Mouse (Mus musculus): ENCODE data around the gene Nat9. TPM values are rescaled to one million over a fixed set of nuclear protein-coding genes. Genes with fewer than 3 reads are reported as not detected.

The Nat9 gene
- 17.1 and 21.0 TPM in 2 replicates for polyA plus RNA-seq (2014; fragmentation: Nextera tagmentation; extraction: Ambion mirVana)

GRCm38 (mm10) chr11:115187693-115188092 lies at the start of gene Nat9:
Gene Nat9, minus strand, starts transcription at chr11:115187859.
- Histone ChIP-seq H3K4me3 (ENCODE audit: low read depth, low read length) (peak within 1 kb of the TSS; percentile 57), H3K36me3 (ENCODE audit: control insufficient read depth, insufficient read depth, low read length) (no peaks in the 10 kb centered on the region; the same call in 1 of the 2 replicates), H3K9ac (ENCODE audit: low read length) (peak within 1 kb of the TSS; percentile 62), H3K27ac (replicated peaks; ENCODE audit: low read depth, low read length) (0 out of 2 replicates have a peak within 1 kb of the TSS, but pooled peaks have one; percentile 18), H3K4me2 (ENCODE audit: low read depth, severe bottlenecking) (peak within 1 kb of the TSS; percentile 85), H3K9me3 (ENCODE audit: control insufficient read depth, low read length) (no peaks in the 10 kb centered on the region), H3K4me1 (ENCODE audit: control insufficient read depth, insufficient read depth, low read length) (peaks cover 5% of the 10 kb centered on the region; the same call in 1 of the 2 replicates), H3K27me3 (ENCODE audit: control insufficient read depth, insufficient read depth, low read length) (no peaks in the 10 kb centered on the region)
- DNase-seq (ENCODE audit: low spot score), result no peak
- no peak for ATAC-seq (ENCODE audit: insufficient number of reproducible peaks, low FRiP score, low TSS enrichment, low read depth)
- 8% methylated on average over 12 of the region's 12 CpGs for WGBS

- WGBS, result 10% methylated on average over 5 of the region's 5 CpGs
- H3K36me3 ChIP-seq (ENCODE audit: control insufficient read depth, insufficient read depth, low read length), result no peaks in the 10 kb centered on the region
- peaks cover 14% of the 10 kb centered on the region for H3K4me1 ChIP-seq (ENCODE audit: control insufficient read depth, insufficient read depth, low read length)
- no peak overlapping the region for H3K9ac ChIP-seq (ENCODE audit: low read length)
- H3K27me3 ChIP-seq (ENCODE audit: control insufficient read depth, insufficient read depth, low read length), result no peaks in the 10 kb centered on the region
- no peak overlapping the region for H3K4me3 ChIP-seq (ENCODE audit: low read depth, low read length)
- no peaks in the 10 kb centered on the region for H3K9me3 ChIP-seq (ENCODE audit: control insufficient read depth, low read length)
- DNase-seq (ENCODE audit: low spot score) (no peak), ATAC-seq (ENCODE audit: insufficient number of reproducible peaks, low FRiP score, low TSS enrichment, low read depth) (no peak)
- no peak overlapping the region for H3K4me2 ChIP-seq (ENCODE audit: low read depth, severe bottlenecking)
- H3K27ac ChIP-seq (replicated peaks; ENCODE audit: low read depth, low read length), result no peak overlapping the region
Observed at GRCm38 (mm10) chr11:115236570-115236969, 48.9 kb upstream of the Nat9 start.

- Histone ChIP-seq H3K4me2 (ENCODE audit: low read depth, severe bottlenecking) (no peak overlapping the region), H3K9ac (ENCODE audit: low read length) (no peak overlapping the region), H3K36me3 (ENCODE audit: control insufficient read depth, insufficient read depth, low read length) (no peaks in the 10 kb centered on the region), H3K4me1 (ENCODE audit: control insufficient read depth, insufficient read depth, low read length) (peaks cover 14% of the 10 kb centered on the region), H3K9me3 (ENCODE audit: control insufficient read depth, low read length) (no peaks in the 10 kb centered on the region), H3K27ac (replicated peaks; ENCODE audit: low read depth, low read length) (no peak overlapping the region), H3K4me3 (ENCODE audit: low read depth, low read length) (no peak overlapping the region), H3K27me3 (ENCODE audit: control insufficient read depth, insufficient read depth, low read length) (no peaks in the 10 kb centered on the region)
- no peak for ATAC-seq (ENCODE audit: insufficient number of reproducible peaks, low FRiP score, low TSS enrichment, low read depth)
- 65% methylated on average over 15 of the region's 15 CpGs for WGBS
- DNase-seq (ENCODE audit: low spot score), result no peak
Observed at GRCm38 (mm10) chr11:115234320-115235044, 46.8 kb upstream of the Nat9 start.

- WGBS, result 50% methylated on average over 20 of the region's 20 CpGs
- H3K27ac ChIP-seq (replicated peaks; ENCODE audit: low read depth, low read length), result no peak overlapping the region
- H3K4me3 ChIP-seq (ENCODE audit: low read depth, low read length), result no peak overlapping the region
- DNase-seq (ENCODE audit: low spot score) (no peak), ATAC-seq (ENCODE audit: insufficient number of reproducible peaks, low FRiP score, low TSS enrichment, low read depth) (no peak)
- H3K9ac ChIP-seq (ENCODE audit: low read length), result no peak overlapping the region
- no peaks in the 10 kb centered on the region for H3K36me3 ChIP-seq (ENCODE audit: control insufficient read depth, insufficient read depth, low read length)
- peaks cover 14% of the 10 kb centered on the region for H3K4me1 ChIP-seq (ENCODE audit: control insufficient read depth, insufficient read depth, low read length)
- no peaks in the 10 kb centered on the region for H3K9me3 ChIP-seq (ENCODE audit: control insufficient read depth, low read length)
- no peak overlapping the region for H3K4me2 ChIP-seq (ENCODE audit: low read depth, severe bottlenecking)
- H3K27me3 ChIP-seq (ENCODE audit: control insufficient read depth, insufficient read depth, low read length), result no peaks in the 10 kb centered on the region
Observed at GRCm38 (mm10) chr11:115233526-115234290, 46.0 kb upstream of the Nat9 start.

GRCm38 (mm10) chr11:115232889-115233288 lies 45.2 kb upstream of the Nat9 start:
- no peak overlapping the region for H3K4me2 ChIP-seq (ENCODE audit: low read depth, severe bottlenecking)
- no peak overlapping the region for H3K4me3 ChIP-seq (ENCODE audit: low read depth, low read length)
- DNase-seq (ENCODE audit: low spot score), result no peak
- H3K27me3 ChIP-seq (ENCODE audit: control insufficient read depth, insufficient read depth, low read length), result no peaks in the 10 kb centered on the region
- H3K9me3 ChIP-seq (ENCODE audit: control insufficient read depth, low read length), result no peaks in the 10 kb centered on the region
- 90% methylated on average over 5 of the region's 5 CpGs for WGBS
- no peak overlapping the region for H3K9ac ChIP-seq (ENCODE audit: low read length)
- H3K27ac ChIP-seq (replicated peaks; ENCODE audit: low read depth, low read length), result no peak overlapping the region
- H3K36me3 ChIP-seq (ENCODE audit: control insufficient read depth, insufficient read depth, low read length), result no peaks in the 10 kb centered on the region
- peaks cover 14% of the 10 kb centered on the region for H3K4me1 ChIP-seq (ENCODE audit: control insufficient read depth, insufficient read depth, low read length)
- ATAC-seq (ENCODE audit: insufficient number of reproducible peaks, low FRiP score, low TSS enrichment, low read depth), result no peak

- 71% methylated on average over 9 of the region's 9 CpGs for WGBS
- H3K4me2 ChIP-seq (ENCODE audit: low read depth, severe bottlenecking), result no peak overlapping the region
- DNase-seq (ENCODE audit: low spot score) (no peak), ATAC-seq (ENCODE audit: insufficient number of reproducible peaks, low FRiP score, low TSS enrichment, low read depth) (no peak)
- no peaks in the 10 kb centered on the region for H3K9me3 ChIP-seq (ENCODE audit: control insufficient read depth, low read length)
- no peaks in the 10 kb centered on the region for H3K36me3 ChIP-seq (ENCODE audit: control insufficient read depth, insufficient read depth, low read length)
- H3K27ac ChIP-seq (replicated peaks; ENCODE audit: low read depth, low read length), result no peak overlapping the region
- H3K4me3 ChIP-seq (ENCODE audit: low read depth, low read length), result no peak overlapping the region
- peaks cover 18% of the 10 kb centered on the region for H3K4me1 ChIP-seq (ENCODE audit: control insufficient read depth, insufficient read depth, low read length)
- H3K27me3 ChIP-seq (ENCODE audit: control insufficient read depth, insufficient read depth, low read length), result no peaks in the 10 kb centered on the region
- H3K9ac ChIP-seq (ENCODE audit: low read length), result no peak overlapping the region
Observed at GRCm38 (mm10) chr11:115231924-115232323, 44.3 kb upstream of the Nat9 start.

- H3K4me3 ChIP-seq (ENCODE audit: low read depth, low read length), result no peak overlapping the region
- H3K27me3 ChIP-seq (ENCODE audit: control insufficient read depth, insufficient read depth, low read length), result no peaks in the 10 kb centered on the region
- 45% methylated on average over 14 of the region's 14 CpGs for WGBS
- H3K4me2 ChIP-seq (ENCODE audit: low read depth, severe bottlenecking), result no peak overlapping the region
- H3K4me1 ChIP-seq (ENCODE audit: control insufficient read depth, insufficient read depth, low read length), result peaks cover 14% of the 10 kb centered on the region
- no peaks in the 10 kb centered on the region for H3K9me3 ChIP-seq (ENCODE audit: control insufficient read depth, low read length)
- H3K9ac ChIP-seq (ENCODE audit: low read length), result no peak overlapping the region
- no peaks in the 10 kb centered on the region for H3K36me3 ChIP-seq (ENCODE audit: control insufficient read depth, insufficient read depth, low read length)
- DNase-seq (ENCODE audit: low spot score) (no peak), ATAC-seq (ENCODE audit: insufficient number of reproducible peaks, low FRiP score, low TSS enrichment, low read depth) (no peak)
- no peak overlapping the region for H3K27ac ChIP-seq (replicated peaks; ENCODE audit: low read depth, low read length)
Observed at GRCm38 (mm10) chr11:115231168-115231915, 43.7 kb upstream of the Nat9 start.

Data from limb, embryonic 11.5 days (tissue).